Mouse (Mus musculus): Measurements from ENCODE around the gene Atp5g1. TPM values are rescaled to one million over a fixed set of nuclear protein-coding genes. Genes with fewer than 3 reads are reported as not detected.
A peak's percentile ranks its signal among the peaks of the same experiment; 100 is the strongest.

The Atp5g1 gene
- polyA plus RNA-seq, 1 experiment = 305 TPM

DNA sequence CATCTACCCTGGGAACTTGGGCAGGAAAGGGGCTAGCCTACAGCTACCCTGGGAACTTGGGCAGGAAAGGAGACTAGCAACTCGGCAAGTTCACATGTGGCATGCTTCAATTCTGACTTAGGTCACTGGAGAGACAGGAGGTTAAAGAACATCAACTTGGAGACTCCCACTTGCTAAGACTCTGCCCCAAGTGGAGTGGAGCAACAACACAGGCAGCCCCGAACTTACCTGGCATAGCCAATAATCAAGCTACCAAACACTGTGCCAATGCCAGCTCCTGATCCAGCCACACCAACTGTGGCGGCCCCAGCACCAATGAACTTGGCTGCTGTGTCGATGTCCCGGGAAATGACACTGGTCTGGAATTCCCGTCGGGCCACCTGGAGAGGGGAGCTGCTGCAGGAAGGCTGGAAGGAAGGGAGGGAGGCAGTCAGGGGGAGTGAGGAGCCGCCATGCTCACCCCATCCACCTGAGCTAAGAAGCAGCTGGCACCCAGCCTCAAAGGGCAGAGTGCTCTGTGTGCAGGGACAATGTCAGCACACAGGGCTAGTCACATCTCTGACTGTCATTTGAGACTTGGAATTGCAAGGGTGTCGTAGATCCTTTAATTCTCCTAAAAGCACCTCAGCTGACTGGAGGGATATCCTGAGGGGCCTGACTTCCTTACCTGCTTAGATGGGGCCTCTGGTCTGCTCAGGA lies 2.0 kb downstream of the Atp5g1 start:
- peaks cover 43% of the 10 kb centered on the region for H3K36me3 ChIP-seq (replicated peaks; ENCODE audit: low read length)
- peak overlapping the region; percentile 65 for H3K4me3 ChIP-seq (replicated peaks)
- H3K4me1 ChIP-seq = peaks cover 43% of the 10 kb centered on the region
- H3K27me3 ChIP-seq (replicated peaks) = no peaks in the 10 kb centered on the region
- TF ChIP-seq FLI1 (IDR thresholded peaks at IDR 0.05; ENCODE audit: low read length) = no peak
- no peak for TF ChIP-seq GATA1 (IDR thresholded peaks at IDR 0.05; ENCODE audit: borderline replicate concordance, low read length)
- no peaks in the 10 kb centered on the region for H3K9me3 ChIP-seq

DNA sequence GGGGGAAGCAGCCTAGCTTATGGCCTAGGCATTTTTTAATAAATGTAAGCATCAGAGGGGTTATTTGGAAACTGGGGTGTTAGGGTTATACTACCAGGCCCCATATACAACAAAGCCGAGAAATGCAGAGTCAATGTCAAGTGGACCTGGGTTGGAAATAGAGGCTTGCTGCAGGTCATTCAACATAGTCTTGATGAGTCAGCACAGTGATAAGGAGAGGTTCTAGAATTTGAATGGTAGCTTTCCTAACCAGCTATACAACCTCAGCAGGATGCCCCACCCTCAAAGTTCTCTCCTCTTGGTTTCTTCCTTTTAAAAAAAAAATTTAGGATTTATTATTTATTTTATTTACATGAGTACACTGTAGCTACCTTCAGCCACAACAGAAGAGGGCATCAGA lies 4.5 kb downstream of the Atp5g1 start:
- Histone ChIP-seq H3K36me3 (replicated peaks; ENCODE audit: low read length) (peaks cover 49% of the 10 kb centered on the region), H3K27me3 (replicated peaks) (no peaks in the 10 kb centered on the region), H3K9me3 (no peaks in the 10 kb centered on the region), H3K4me3 (replicated peaks) (no peak overlapping the region), H3K4me1 (peaks cover 39% of the 10 kb centered on the region)
- no peak for TF ChIP-seq FLI1 (IDR thresholded peaks at IDR 0.05; ENCODE audit: low read length)

DNA sequence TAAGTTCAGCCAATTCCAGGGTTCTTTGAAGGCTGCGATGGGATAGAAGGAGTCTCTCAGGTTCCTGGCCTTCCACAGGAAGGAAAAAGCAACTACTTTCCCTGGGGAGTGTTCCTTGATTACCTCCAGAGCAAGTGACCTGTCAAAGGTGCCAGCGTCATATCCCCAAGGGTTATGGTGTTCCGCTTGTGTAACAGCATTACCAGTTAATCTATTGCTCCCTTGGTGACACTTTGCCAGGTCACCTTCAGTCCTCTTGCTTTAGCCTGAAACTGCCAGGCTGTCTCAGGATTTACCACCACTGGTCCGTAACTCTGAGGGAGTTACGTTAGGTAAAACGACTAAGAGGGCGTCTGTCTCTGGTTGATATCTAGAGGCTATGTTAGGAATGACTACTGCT lies 5.1 kb downstream of the Atp5g1 start:
- Histone ChIP-seq H3K9me3 (no peaks in the 10 kb centered on the region), H3K4me3 (replicated peaks) (no peak overlapping the region), H3K36me3 (replicated peaks; ENCODE audit: low read length) (peaks cover 49% of the 10 kb centered on the region), H3K27me3 (replicated peaks) (no peaks in the 10 kb centered on the region), H3K4me1 (peaks cover 45% of the 10 kb centered on the region)
- TF ChIP-seq FLI1 (IDR thresholded peaks at IDR 0.05; ENCODE audit: low read length) = no peak
- no peak for TF ChIP-seq GATA1 (IDR thresholded peaks at IDR 0.05; ENCODE audit: borderline replicate concordance, low read length)

DNA sequence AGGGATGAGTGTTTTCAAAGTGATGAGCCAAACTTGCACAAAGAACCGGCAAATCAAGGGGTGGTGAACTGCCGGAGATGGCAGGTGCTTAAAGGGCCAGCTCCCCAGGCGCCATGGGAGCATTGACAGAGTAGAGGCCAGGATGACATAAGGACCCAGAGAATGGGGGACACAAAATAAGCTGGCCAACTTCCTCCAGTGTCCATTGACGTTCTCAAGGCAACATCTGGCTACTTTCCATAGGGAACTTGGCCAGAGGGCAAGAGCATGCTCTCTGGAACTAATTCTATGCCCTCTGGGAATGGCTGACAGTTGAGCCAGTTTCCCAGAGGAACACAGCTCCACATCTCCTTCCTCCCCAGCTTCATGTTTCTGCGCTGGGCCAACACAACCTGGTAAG lies 7.2 kb downstream of the Atp5g1 start:
- Histone ChIP-seq H3K27me3 (replicated peaks) (no peaks in the 10 kb centered on the region), H3K4me1 (peaks cover 41% of the 10 kb centered on the region), H3K36me3 (replicated peaks; ENCODE audit: low read length) (peaks cover 42% of the 10 kb centered on the region), H3K4me3 (replicated peaks) (no peak overlapping the region), H3K9me3 (no peaks in the 10 kb centered on the region)
- TF ChIP-seq FLI1 (IDR thresholded peaks at IDR 0.05; ENCODE audit: low read length) = no peak
- no peak for TF ChIP-seq GATA1 (IDR thresholded peaks at IDR 0.05; ENCODE audit: borderline replicate concordance, low read length)

DNA sequence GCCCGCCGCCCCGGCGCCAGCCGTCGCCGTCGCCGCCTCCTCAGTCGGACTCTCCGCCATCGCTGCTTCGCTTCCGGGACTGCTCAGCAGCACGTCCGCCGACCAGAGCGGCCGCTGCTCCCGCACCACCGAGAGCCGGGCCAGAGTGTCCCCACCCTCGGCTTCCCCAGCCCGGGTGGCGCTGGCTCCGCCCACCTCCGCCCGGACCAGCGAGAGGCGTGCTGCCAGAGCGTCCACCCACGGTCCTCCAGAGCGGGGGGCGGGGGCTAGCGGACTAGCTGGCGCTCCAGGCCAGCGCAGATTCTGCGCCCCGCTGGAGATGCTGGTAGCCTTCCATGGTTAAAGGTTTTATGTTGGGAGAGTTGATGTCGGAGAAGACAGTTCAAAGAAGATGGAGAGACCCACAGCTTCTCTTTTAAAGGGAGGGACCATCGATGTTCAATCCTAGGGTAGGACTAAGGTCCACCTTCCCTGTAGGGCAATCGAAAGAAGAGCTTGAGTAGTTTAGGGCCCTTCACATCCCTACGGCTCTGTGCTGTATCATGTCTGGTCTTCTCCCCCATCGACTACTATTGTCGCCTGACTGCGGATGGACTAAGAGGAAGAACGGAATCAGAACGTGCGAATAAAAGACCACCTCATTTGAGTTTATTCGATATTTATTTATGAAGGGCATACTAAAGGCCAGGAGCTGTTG lies 10.1 kb downstream of the Atp5g1 start, which contains the start of gene Ube2z:
Gene Ube2z, minus strand, starts transcription at position 174 of the 697 bp plus-strand sequence.
- Histone ChIP-seq H3K4me3 (replicated peaks) (peak within 1 kb of the TSS; percentile 97), H3K9me3 (no peaks in the 10 kb centered on the region), H3K27me3 (replicated peaks) (no peaks in the 10 kb centered on the region), H3K4me1 (peaks cover 42% of the 10 kb centered on the region), H3K36me3 (replicated peaks; ENCODE audit: low read length) (peaks cover 50% of the 10 kb centered on the region)
- TF ChIP-seq FLI1 (IDR thresholded peaks at IDR 0.05; ENCODE audit: low read length) (no peak), GATA1 (IDR thresholded peaks at IDR 0.05; ENCODE audit: borderline replicate concordance, low read length) (no peak)

DNA sequence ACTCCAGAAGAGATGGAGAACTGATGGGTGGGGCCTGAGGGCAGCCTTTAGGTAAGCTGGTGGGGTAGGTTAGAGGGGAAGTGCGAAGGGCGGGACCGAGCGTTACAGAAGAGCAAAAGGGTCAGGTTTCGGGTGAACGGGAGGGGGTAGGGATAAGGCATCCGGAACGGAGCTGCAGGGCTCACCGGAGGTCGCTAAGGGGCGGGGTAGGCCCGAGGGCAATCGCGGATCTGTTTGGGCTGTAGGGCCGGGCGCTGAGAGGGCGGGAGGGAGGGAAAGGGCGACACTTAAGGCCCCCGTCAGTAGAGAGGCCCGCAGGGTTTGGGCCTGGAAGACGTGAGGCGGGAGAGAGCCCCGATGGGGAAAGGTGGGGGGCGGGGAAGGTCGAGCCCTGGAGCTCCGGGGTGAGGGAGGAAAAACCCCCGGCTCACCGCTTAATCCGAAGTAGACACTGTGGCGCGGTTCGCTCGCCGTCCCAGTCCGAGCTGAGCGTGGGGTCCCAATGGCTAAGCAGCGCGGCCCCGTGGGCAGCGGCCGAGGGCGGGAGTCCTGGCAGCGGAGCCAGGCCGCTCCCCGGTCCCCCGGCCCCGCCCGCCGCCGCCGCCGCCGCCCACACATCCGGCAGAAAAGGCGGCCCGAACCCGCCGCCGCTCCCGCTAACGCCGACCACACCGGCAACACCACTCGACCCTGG lies 10.8 kb downstream of the Atp5g1 start:
- TF ChIP-seq FLI1 (IDR thresholded peaks at IDR 0.05; ENCODE audit: low read length) = no peak
- no peak for TF ChIP-seq GATA1 (IDR thresholded peaks at IDR 0.05; ENCODE audit: borderline replicate concordance, low read length)
- no peaks in the 10 kb centered on the region for H3K9me3 ChIP-seq
- H3K27me3 ChIP-seq (replicated peaks) = no peaks in the 10 kb centered on the region
- peak overlapping the region; percentile 97 for H3K4me3 ChIP-seq (replicated peaks)
- peaks cover 42% of the 10 kb centered on the region for H3K4me1 ChIP-seq
- peaks cover 50% of the 10 kb centered on the region for H3K36me3 ChIP-seq (replicated peaks; ENCODE audit: low read length)

DNA sequence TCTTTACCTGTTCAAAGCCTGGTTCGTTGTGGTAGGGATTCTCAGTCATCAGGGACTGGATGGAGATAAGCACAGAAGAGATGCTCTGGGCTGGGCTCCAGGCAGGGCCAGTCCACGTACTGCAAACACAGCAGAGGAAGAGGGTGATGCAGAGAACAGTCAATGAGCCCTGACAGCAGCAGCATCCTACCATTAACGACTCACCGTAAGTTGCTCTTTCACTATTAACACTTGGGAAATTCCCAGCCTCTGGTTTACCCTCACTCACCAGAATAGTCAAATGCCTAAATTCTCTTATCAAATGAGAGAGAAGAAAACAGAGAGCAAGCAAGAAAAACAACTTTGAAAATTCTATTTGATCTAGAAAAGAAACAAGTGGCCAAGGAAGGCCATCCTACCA lies 17.2 kb downstream of the Atp5g1 start:
- Histone ChIP-seq H3K9me3 (no peaks in the 10 kb centered on the region), H3K4me3 (replicated peaks) (no peak overlapping the region), H3K36me3 (replicated peaks; ENCODE audit: low read length) (peaks cover 94% of the 10 kb centered on the region), H3K4me1 (peaks cover 21% of the 10 kb centered on the region), H3K27me3 (replicated peaks) (no peaks in the 10 kb centered on the region)
- TF ChIP-seq GATA1 (IDR thresholded peaks at IDR 0.05; ENCODE audit: borderline replicate concordance, low read length) (no peak), FLI1 (IDR thresholded peaks at IDR 0.05; ENCODE audit: low read length) (no peak)

DNA sequence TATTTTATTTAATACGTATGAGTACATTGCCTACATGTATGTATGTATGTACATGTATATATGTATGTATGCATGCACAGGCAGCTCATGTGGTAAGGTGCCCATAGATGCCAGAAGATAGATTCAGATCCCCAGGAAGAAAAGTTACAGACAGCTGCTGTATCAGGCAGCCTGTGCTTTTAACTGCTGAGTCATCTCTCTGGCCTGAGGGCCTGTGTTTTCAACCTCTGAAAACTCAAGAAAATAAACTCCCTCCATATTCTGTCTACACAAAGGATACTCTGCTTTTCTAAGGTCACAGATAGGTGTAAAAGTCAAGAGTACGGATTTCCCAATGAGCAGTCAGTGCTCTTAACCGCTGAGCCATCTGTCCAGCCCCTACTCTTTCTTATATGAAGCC lies 24.6 kb downstream of the Atp5g1 start:
- Histone ChIP-seq H3K27me3 (replicated peaks) (no peaks in the 10 kb centered on the region), H3K4me1 (peaks cover 61% of the 10 kb centered on the region), H3K9me3 (no peaks in the 10 kb centered on the region), H3K36me3 (replicated peaks; ENCODE audit: low read length) (peaks cover 94% of the 10 kb centered on the region), H3K4me3 (replicated peaks) (no peak overlapping the region)
- TF ChIP-seq FLI1 (IDR thresholded peaks at IDR 0.05; ENCODE audit: low read length) = no peak
- TF ChIP-seq GATA1 (IDR thresholded peaks at IDR 0.05; ENCODE audit: borderline replicate concordance, low read length) = no peak

DNA sequence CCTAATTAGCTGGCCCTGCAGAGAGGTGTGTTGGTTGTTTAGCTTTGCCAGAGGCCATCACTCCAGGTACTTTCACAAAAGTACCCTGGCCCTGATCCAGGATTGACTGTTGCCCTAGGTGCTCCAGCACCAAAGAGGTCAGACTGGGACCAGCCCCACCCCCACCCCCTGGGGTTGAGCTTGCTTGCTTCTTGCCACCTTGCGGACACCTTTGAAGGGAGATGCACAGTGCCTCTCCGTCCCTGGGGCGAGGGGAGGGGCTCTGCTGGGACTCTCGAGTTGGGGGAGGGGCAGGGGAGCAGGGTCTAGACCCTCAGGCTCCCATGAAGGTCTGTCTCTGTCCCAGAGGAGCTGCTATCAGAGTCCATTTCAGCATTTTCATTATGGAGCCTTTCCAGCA lies 25.5 kb downstream of the Atp5g1 start:
- TF ChIP-seq FLI1 (IDR thresholded peaks at IDR 0.05; ENCODE audit: low read length) = no peak
- TF ChIP-seq GATA1 (IDR thresholded peaks at IDR 0.05; ENCODE audit: borderline replicate concordance, low read length) = no peak
- Histone ChIP-seq H3K4me1 (peaks cover 65% of the 10 kb centered on the region), H3K9me3 (no peaks in the 10 kb centered on the region), H3K4me3 (replicated peaks) (no peak overlapping the region), H3K36me3 (replicated peaks; ENCODE audit: low read length) (peaks cover 93% of the 10 kb centered on the region), H3K27me3 (replicated peaks) (no peaks in the 10 kb centered on the region)
